Mouse (Mus musculus): ENCODE measurements at regions not wholly inside any gene's neighbourhood (a gene's known extent, or its start where the extent isn't known, plus 50 kb on each side); places are given as distances from the start of the nearest gene placed in this dataset.

- TF ChIP-seq CTCF (IDR thresholded peaks at IDR 0.05; ENCODE audit: low read depth): no peak
- no peak for TF ChIP-seq EP300 (optimal IDR thresholded peaks at IDR 0.05)
Measured at GRCm38 (mm10) chr13:28833700-28834065, 119.8 kb downstream of the Sox4 start.
